Mouse (Mus musculus) cerebral cortex, adult 2 months (tissue): ENCODE results near the gene Sval3.

ENCODE experiments used
- WGBS: fragments of 180-500 bp; shearing (Covaris S2); methylation state at CpG from one replicate; pipeline ENCODE4 v1.1.7; 2018; 5-methylcytosine and 5-hydroxymethylcytosine counted together

Sval3 gene

GRCm38 (mm10) chr6:41967840-41968239 is at the start of gene Sval3:
Gene Sval3, plus strand, starts transcription at chr6:41968140.
- 73% methylated on average over 1 of the region's 1 CpGs for WGBS

- 76% methylated on average over 1 of the region's 1 CpGs for WGBS
Observed at GRCm38 (mm10) chr6:41951330-41951729, 16.6 kb upstream of the Sval3 start, which contains the start of gene Sval1. Gene Sval1, plus strand, starts transcription at chr6:41951630.
